Mouse (Mus musculus) lung, postnatal 0 days (tissue): ENCODE results near the gene Scgb3a1.
A peak's percentile ranks its signal among the peaks of the same experiment; 100 is the strongest.

Experiments used
- CTCF ChIP-seq: IDR thresholded peaks from 2 replicates; pipeline ENCODE4 v1.5.1; 2016; ENCODE audit warnings: antibody characterized with exemption, mild to moderate bottlenecking
- EP300 ChIP-seq: IDR thresholded peaks from 2 replicates; pipeline ENCODE4 v1.6.1; 2016; ENCODE audit warnings: antibody characterized with exemption, mild to moderate bottlenecking, control low read depth

- TF ChIP-seq CTCF (peak; percentile 74), EP300 (no peak)
Measured at GRCm38 (mm10) chr11:49631154-49631553, 32.3 kb upstream of the Scgb3a1 start.
